Mouse (Mus musculus) layer of hippocampus, postnatal 36 days (tissue): ENCODE results near the gene Pak1. TPM values are rescaled to one million over a fixed set of nuclear protein-coding genes. Genes with fewer than 3 reads are reported as not detected.
"Not testable (repeated sequence)": the region's sequence is repeated elsewhere in the genome, so short reads cannot be mapped to it uniquely, and the experiment has no call there.

Experiments used
- DNase-seq, 2 experiments: peaks; one replicate each; pipeline ENCODE4 v3.0.0; 2022
- total RNA-seq, 2 experiments: library from RNA; stranded (reverse); gene quantifications; 2 replicates each; pipeline ENCODE4 v1.2.3; 2021

Gene Pak1
- total RNA-seq, 2 experiments from 2014 or later: 219 to 237 TPM

- no peak for DNase-seq
Observed at GRCm38 (mm10) chr7:97780222-97780621, 8.1 kb upstream of the Pak1 start.

- DNase-seq: no peak
Observed at GRCm38 (mm10) chr7:97780815-97781214, 7.5 kb upstream of the Pak1 start.

- DNase-seq: no peak
Observed at GRCm38 (mm10) chr7:97781496-97781895, 6.8 kb upstream of the Pak1 start.

GRCm38 (mm10) chr7:97783523-97783922 lies 4.8 kb upstream of the Pak1 start:
- no peak for DNase-seq

- no peak for DNase-seq
Observed at GRCm38 (mm10) chr7:97788669-97789483, 535 bp downstream of the Pak1 start.

- DNase-seq: no peak
Observed at GRCm38 (mm10) chr7:97790272-97790671, 1.9 kb downstream of the Pak1 start.

GRCm38 (mm10) chr7:97792324-97792723 lies 4.0 kb downstream of the Pak1 start:
- no peak for DNase-seq

- DNase-seq: no peak
Observed at GRCm38 (mm10) chr7:97803116-97803515, 14.8 kb downstream of the Pak1 start.

GRCm38 (mm10) chr7:97804245-97805066 lies 16.1 kb downstream of the Pak1 start:
- no peak for DNase-seq

- no peak for DNase-seq
Observed at GRCm38 (mm10) chr7:97805067-97805365, 16.7 kb downstream of the Pak1 start.

GRCm38 (mm10) chr7:97809307-97809706 lies 21.0 kb downstream of the Pak1 start:
- no peak for DNase-seq

- DNase-seq: no peak
Observed at GRCm38 (mm10) chr7:97821875-97822274, 33.5 kb downstream of the Pak1 start.

- no peak for DNase-seq
Observed at GRCm38 (mm10) chr7:97829091-97829490, 40.8 kb downstream of the Pak1 start.

GRCm38 (mm10) chr7:97830739-97831138 lies 42.4 kb downstream of the Pak1 start:
- DNase-seq: no peak

GRCm38 (mm10) chr7:97832987-97833386 lies 44.6 kb downstream of the Pak1 start:
- DNase-seq: no peak

GRCm38 (mm10) chr7:97838574-97838973 lies 50.2 kb downstream of the Pak1 start:
- no peak for DNase-seq

- peak; percentile 7 to 19 for DNase-seq
Observed at GRCm38 (mm10) chr7:97841311-97841710, 53.0 kb downstream of the Pak1 start.

GRCm38 (mm10) chr7:97842332-97842731 lies 54.0 kb downstream of the Pak1 start:
- DNase-seq: no peak

GRCm38 (mm10) chr7:97842806-97843570 lies 54.6 kb downstream of the Pak1 start:
- peak; percentile 85 to 87 for DNase-seq

- DNase-seq: no peak
Observed at GRCm38 (mm10) chr7:97844419-97844818, 56.1 kb downstream of the Pak1 start.

GRCm38 (mm10) chr7:97845546-97845945 lies 57.2 kb downstream of the Pak1 start:
- no peak for DNase-seq

GRCm38 (mm10) chr7:97846539-97846938 lies 58.2 kb downstream of the Pak1 start:
- no peak for DNase-seq

GRCm38 (mm10) chr7:97849557-97849956 lies 61.2 kb downstream of the Pak1 start:
- not testable (repeated sequence) for DNase-seq
